Mouse (Mus musculus) small intestine, adult 2 months (tissue): ENCODE measurements at regions not wholly inside any gene's neighbourhood (a gene's known extent, or its start where the extent isn't known, plus 50 kb on each side); places are given as distances from the start of the nearest gene placed in this dataset.

Experiments
- CTCF ChIP-seq: fragments of 200-500 bp; IDR thresholded peaks from 2 replicates; pipeline ENCODE4 v1.5.1; 2012; ENCODE audit warnings: low read depth, mild to moderate bottlenecking, control low read depth, inconsistent platforms, low read length, moderate library complexity, mixed read lengths; ENCODE audit not compliant: insufficient replicate concordance, insufficient read length; ENCODE audit errors: extremely low read depth
- POLR2A ChIP-seq: fragments of 200-500 bp; IDR thresholded peaks from 2 replicates; pipeline ENCODE4 v1.6.1; 2012; ENCODE audit warnings: low read depth, mild to moderate bottlenecking, control low read depth, inconsistent platforms, low read length, moderate library complexity

GRCm38 (mm10) chr12:86580132-86580718 lies 98.3 kb upstream of the Vash1 start:
- TF ChIP-seq CTCF (no peak), POLR2A (no peak)
